Mouse (Mus musculus) liver, postnatal 0 days (tissue): ENCODE measurements around the gene Kcnq5. TPM values are rescaled to one million over a fixed set of nuclear protein-coding genes. Genes with fewer than 3 reads are reported as not detected.

Experiments
- ATAC-seq: fragments of 200-750 bp; cut with Nextera tagmentation; 2 replicates; pipeline ENCODE4 v1.8.0; 2017; ENCODE audit warnings: mild to moderate bottlenecking, moderate library complexity
- DNase-seq: peaks from one replicate; pipeline ENCODE4 v3.0.0-alpha.2; 2016
- H3K27ac ChIP-seq: fragments of 300-500 bp; sonication (generic); 2 replicates; pipeline ENCODE4 v1.5.1; 2014; ENCODE audit warnings: antibody characterized with exemption, moderate library complexity, mild to moderate bottlenecking, low read depth
- H3K27me3 ChIP-seq: fragments of 300-500 bp; sonication (generic); 2 replicates; pipeline ENCODE4 v1.6.1; 2014; ENCODE audit warnings: low read length, control low read depth, mixed read lengths; ENCODE audit not compliant: insufficient read depth
- H3K36me3 ChIP-seq: fragments of 300-500 bp; sonication (generic); replicated peaks from 2 replicates; pipeline ENCODE4 v1.6.1; 2014; ENCODE audit warnings: mild to moderate bottlenecking, control low read depth, low read length, moderate library complexity, mixed read lengths; ENCODE audit not compliant: insufficient read depth
- H3K4me1 ChIP-seq: fragments of 300-500 bp; sonication (generic); 2 replicates; pipeline ENCODE4 v1.6.1; 2014; ENCODE audit warnings: antibody characterized with exemption, mild to moderate bottlenecking, control low read depth; ENCODE audit not compliant: insufficient read depth
- H3K4me2 ChIP-seq: fragments of 300-500 bp; sonication (generic); 2 replicates; pipeline ENCODE4 v1.6.1; 2014; ENCODE audit warnings: low read depth, mild to moderate bottlenecking, low read length, moderate library complexity, mixed read lengths
- H3K4me3 ChIP-seq: fragments of 300-500 bp; sonication (generic); 2 replicates; pipeline ENCODE4 v1.5.1; 2014; ENCODE audit warnings: low read depth, low read length
- H3K9ac ChIP-seq: fragments of 300-500 bp; sonication (generic); replicated peaks from 2 replicates; pipeline ENCODE4 v1.6.1; 2014; ENCODE audit warnings: mild to moderate bottlenecking, moderate library complexity
- H3K9me3 ChIP-seq: fragments of 300-500 bp; sonication (generic); 2 replicates; pipeline ENCODE4 v1.6.1; 2016; ENCODE audit warnings: mild to moderate bottlenecking, control low read depth, low read length, mixed read lengths
- CTCF ChIP-seq: sonication (generic); IDR thresholded peaks from 2 replicates; pipeline ENCODE4 v1.5.1; 2016; ENCODE audit warnings: antibody characterized with exemption, low read depth
- EP300 ChIP-seq: IDR thresholded peaks from 2 replicates; pipeline ENCODE4 v1.6.1; 2016; ENCODE audit warnings: antibody characterized with exemption, low read depth, mild to moderate bottlenecking
- WGBS: fragments of 180-500 bp; shearing (Covaris S2); extraction: QIAGEN DNeasy Blood & Tissue Kit; methylation state at CpG from one replicate; pipeline ENCODE4 v1.1.7; 2014; ENCODE audit not compliant: insufficient replicate concordance; 5-methylcytosine and 5-hydroxymethylcytosine counted together
- polyA plus RNA-seq: library from polyadenylated mRNA; unstranded; fragments of >200 nt; fragmentation: Nextera tagmentation; extraction: Ambion mirVana; gene quantifications from 2 replicates; pipeline ENCODE4 v1.2.1, GENCODE M21; 2015

Gene Kcnq5
- polyA plus RNA-seq, 1 experiment from 2014 or later: 0.21 TPM

GRCm38 (mm10) chr1:21499815-21500534 is 461.8 kb downstream of the Kcnq5 start:
- TF ChIP-seq EP300 (no peak), CTCF (no peak)
- ATAC-seq (no peak), DNase-seq (no peak)
- no peaks in the 10 kb centered on the region for H3K9me3 ChIP-seq
- H3K4me2 ChIP-seq: no peak overlapping the region
- H3K9ac ChIP-seq: no peak overlapping the region
- no peak overlapping the region for H3K27ac ChIP-seq
- no peaks in the 10 kb centered on the region for H3K4me1 ChIP-seq
- no peaks in the 10 kb centered on the region for H3K36me3 ChIP-seq
- no peaks in the 10 kb centered on the region for H3K27me3 ChIP-seq
- WGBS: 52% methylated on average over 10 of the region's 10 CpGs
- no peak overlapping the region for H3K4me3 ChIP-seq

- Histone ChIP-seq H3K36me3 (no peaks in the 10 kb centered on the region), H3K4me3 (no peak overlapping the region), H3K27ac (no peak overlapping the region), H3K9me3 (no peaks in the 10 kb centered on the region), H3K4me1 (no peaks in the 10 kb centered on the region), H3K4me2 (no peak overlapping the region), H3K27me3 (no peaks in the 10 kb centered on the region), H3K9ac (no peak overlapping the region)
- ATAC-seq: no peak
- 87% methylated on average over 3 of the region's 3 CpGs for WGBS
- TF ChIP-seq EP300 (no peak), CTCF (no peak)
- DNase-seq: no peak
Observed at GRCm38 (mm10) chr1:21496307-21496706, 465.4 kb downstream of the Kcnq5 start.

- Histone ChIP-seq H3K4me2 (no peak overlapping the region), H3K9me3 (no peaks in the 10 kb centered on the region), H3K36me3 (no peaks in the 10 kb centered on the region), H3K27ac (no peak overlapping the region), H3K9ac (no peak overlapping the region), H3K4me1 (no peaks in the 10 kb centered on the region), H3K4me3 (no peak overlapping the region), H3K27me3 (no peaks in the 10 kb centered on the region)
- no peak for DNase-seq
- TF ChIP-seq CTCF (no peak), EP300 (no peak)
- no peak for ATAC-seq
- WGBS: 78% methylated on average over 3 of the region's 3 CpGs
Observed at GRCm38 (mm10) chr1:21488645-21489044, 473.1 kb downstream of the Kcnq5 start.

- H3K9ac ChIP-seq: no peak overlapping the region
- no peak overlapping the region for H3K27ac ChIP-seq
- WGBS: 67% methylated on average over 5 of the region's 5 CpGs
- H3K27me3 ChIP-seq: no peaks in the 10 kb centered on the region
- no peaks in the 10 kb centered on the region for H3K36me3 ChIP-seq
- DNase-seq (no peak), ATAC-seq (no peak)
- no peaks in the 10 kb centered on the region for H3K9me3 ChIP-seq
- no peak overlapping the region for H3K4me3 ChIP-seq
- H3K4me1 ChIP-seq: no peaks in the 10 kb centered on the region
- no peak overlapping the region for H3K4me2 ChIP-seq
- TF ChIP-seq CTCF (no peak), EP300 (no peak)
Observed at GRCm38 (mm10) chr1:21486266-21486665, 475.5 kb downstream of the Kcnq5 start.

GRCm38 (mm10) chr1:21469311-21469710 is 492.4 kb downstream of the Kcnq5 start:
- Histone ChIP-seq H3K4me2 (no peak overlapping the region), H3K4me1 (no peaks in the 10 kb centered on the region), H3K36me3 (no peaks in the 10 kb centered on the region), H3K27ac (no peak overlapping the region), H3K9me3 (no peaks in the 10 kb centered on the region), H3K27me3 (no peaks in the 10 kb centered on the region), H3K4me3 (no peak overlapping the region), H3K9ac (no peak overlapping the region)
- ATAC-seq (no peak), DNase-seq (no peak)
- WGBS: 77% methylated on average over 6 of the region's 6 CpGs
- TF ChIP-seq EP300 (no peak), CTCF (no peak)

- Histone ChIP-seq H3K4me3 (no peak overlapping the region), H3K36me3 (no peaks in the 10 kb centered on the region), H3K27me3 (no peaks in the 10 kb centered on the region), H3K9me3 (no peaks in the 10 kb centered on the region), H3K9ac (no peak overlapping the region), H3K27ac (no peak overlapping the region), H3K4me1 (no peaks in the 10 kb centered on the region), H3K4me2 (no peak overlapping the region)
- no peak for DNase-seq
- TF ChIP-seq EP300 (no peak), CTCF (no peak)
- ATAC-seq: no peak
- 77% methylated on average over 4 of the region's 4 CpGs for WGBS
Observed at GRCm38 (mm10) chr1:21466431-21466830, 495.3 kb downstream of the Kcnq5 start.
